Mouse (Mus musculus) brain, embryonic 14.5 days (tissue): ENCODE measurements at regions not wholly inside any gene's neighbourhood (a gene's known extent, or its start where the extent isn't known, plus 50 kb on each side); places are given as distances from the start of the nearest gene placed in this dataset.

Experiments
- CTCF ChIP-seq: fragments of 200-500 bp; IDR thresholded peaks from 2 replicates; pipeline ENCODE4 v1.5.1; 2012; ENCODE audit warnings: inconsistent platforms, mild to moderate bottlenecking, moderate library complexity, borderline replicate concordance; ENCODE audit not compliant: insufficient read depth, insufficient read length; ENCODE audit errors: extremely low read depth
- POLR2A ChIP-seq: fragments of 200-500 bp; IDR thresholded peaks from 2 replicates; pipeline ENCODE4 v1.6.1; 2012; ENCODE audit warnings: mild to moderate bottlenecking, inconsistent platforms, borderline replicate concordance; ENCODE audit not compliant: poor library complexity, insufficient read depth, insufficient read length, severe bottlenecking; ENCODE audit errors: extremely low read depth

DNA sequence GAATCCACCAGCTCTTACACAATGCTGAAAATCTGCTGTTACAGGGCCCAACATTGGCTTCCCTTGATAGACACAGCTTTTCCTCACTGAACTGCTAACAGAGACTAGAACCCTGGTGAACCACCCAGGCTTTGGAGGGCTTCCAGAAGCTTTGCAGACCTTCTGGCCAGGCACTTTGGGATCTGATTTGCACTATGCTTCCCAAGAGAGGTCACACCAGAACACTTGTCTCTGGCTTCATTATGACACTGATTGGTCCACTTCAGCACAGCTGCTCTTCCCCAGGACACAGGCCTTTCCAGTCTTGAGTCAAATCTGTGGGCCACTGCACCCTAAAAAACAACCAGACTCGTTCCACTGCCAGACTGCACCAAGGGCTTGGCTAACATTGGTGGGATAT is 82.8 kb upstream of the Thbs1 start:
- TF ChIP-seq CTCF (no peak), POLR2A (no peak)
